Mouse (Mus musculus) right cerebral cortex, adult 18-20 months (tissue): ENCODE results near the gene Rreb1.

Experiments used
- DNase-seq: peaks from one replicate; pipeline ENCODE4 v3.0.0; 2022; ENCODE audit warnings: mixed read lengths

The Rreb1 gene

GRCm38 (mm10) chr13:37923643-37924460 is 145.7 kb downstream of the Rreb1 start:
- no peak for DNase-seq

GRCm38 (mm10) chr13:37924461-37924948 is 146.3 kb downstream of the Rreb1 start:
- no peak for DNase-seq

GRCm38 (mm10) chr13:37926394-37926793 is 148.2 kb downstream of the Rreb1 start:
- no peak for DNase-seq

GRCm38 (mm10) chr13:37929532-37929931 is 151.3 kb downstream of the Rreb1 start:
- DNase-seq, result no peak

GRCm38 (mm10) chr13:37930091-37930490 is 151.9 kb downstream of the Rreb1 start:
- no peak for DNase-seq

- no peak for DNase-seq
Measured at GRCm38 (mm10) chr13:37930621-37931020, 152.4 kb downstream of the Rreb1 start.

GRCm38 (mm10) chr13:37931210-37931922 is 153.2 kb downstream of the Rreb1 start:
- no peak for DNase-seq

- DNase-seq, result no peak
Measured at GRCm38 (mm10) chr13:37934075-37934474, 155.9 kb downstream of the Rreb1 start.

GRCm38 (mm10) chr13:37934920-37935319 is 156.7 kb downstream of the Rreb1 start:
- no peak for DNase-seq

- DNase-seq, result no peak
Measured at GRCm38 (mm10) chr13:37936351-37936750, 158.2 kb downstream of the Rreb1 start.

GRCm38 (mm10) chr13:37940167-37940566 is 162.0 kb downstream of the Rreb1 start:
- DNase-seq, result no peak

GRCm38 (mm10) chr13:37940649-37941048 is 162.4 kb downstream of the Rreb1 start:
- no peak for DNase-seq

GRCm38 (mm10) chr13:37941138-37941645 is 163.0 kb downstream of the Rreb1 start:
- no peak for DNase-seq

- DNase-seq, result no peak
Measured at GRCm38 (mm10) chr13:37941950-37942886, 164.0 kb downstream of the Rreb1 start.

- no peak for DNase-seq
Measured at GRCm38 (mm10) chr13:37942887-37943331, 164.7 kb downstream of the Rreb1 start.

- no peak for DNase-seq
Measured at GRCm38 (mm10) chr13:37943466-37943865, 165.3 kb downstream of the Rreb1 start.

- DNase-seq, result no peak
Measured at GRCm38 (mm10) chr13:37944306-37944705, 166.1 kb downstream of the Rreb1 start.

GRCm38 (mm10) chr13:37945392-37945791 is 167.2 kb downstream of the Rreb1 start:
- no peak for DNase-seq

- DNase-seq, result peak; percentile 72
Measured at GRCm38 (mm10) chr13:37946734-37947133, 168.5 kb downstream of the Rreb1 start.

GRCm38 (mm10) chr13:37952981-37953380 is 174.8 kb downstream of the Rreb1 start:
- DNase-seq, result no peak

- DNase-seq, result no peak
Measured at GRCm38 (mm10) chr13:37954318-37954717, 176.1 kb downstream of the Rreb1 start.

- DNase-seq, result no peak
Measured at GRCm38 (mm10) chr13:37958498-37959238, 180.5 kb downstream of the Rreb1 start.
